Mouse (Mus musculus) liver, adult 2 months (tissue): Measurements from ENCODE around the gene Ccdc9b. TPM values are rescaled to one million over a fixed set of nuclear protein-coding genes. Genes with fewer than 3 reads are reported as not detected.

Experiments used
- DNase-seq: peaks from one replicate; pipeline ENCODE4 v3.0.0-alpha.2; 2011; ENCODE audit warnings: low read depth, low spot score; ENCODE audit errors: extremely low read depth
- H3K27ac ChIP-seq: fragments of 200-500 bp; replicated peaks from 2 replicates; pipeline ENCODE4 v1.5.1; 2012; ENCODE audit warnings: low read depth, mild to moderate bottlenecking, control low read depth, inconsistent platforms, low read length; ENCODE audit not compliant: insufficient read depth
- H3K27me3 ChIP-seq: fragments of 200-500 bp; 2 replicates; pipeline ENCODE4 v1.6.1; 2012; ENCODE audit warnings: mild to moderate bottlenecking, moderate library complexity, low read length, inconsistent platforms; ENCODE audit not compliant: control insufficient read depth, insufficient read depth
- H3K36me3 ChIP-seq: fragments of 200-500 bp; 2 replicates; pipeline ENCODE4 v1.6.1; 2012; ENCODE audit warnings: low read length, inconsistent platforms; ENCODE audit not compliant: control insufficient read depth, insufficient read depth
- H3K4me1 ChIP-seq: fragments of 200-500 bp; 2 replicates; pipeline ENCODE4 v1.6.1; 2011; ENCODE audit warnings: low read length; ENCODE audit not compliant: control insufficient read depth, insufficient read depth
- H3K4me3 ChIP-seq: fragments of 200-500 bp; 2 replicates; pipeline ENCODE4 v1.5.1; 2011; ENCODE audit warnings: low read depth, mild to moderate bottlenecking, control low read depth, low read length, moderate library complexity; ENCODE audit not compliant: insufficient read depth
- H3K79me2 ChIP-seq: fragments of 200-500 bp; 2 replicates; pipeline ENCODE4 v1.6.1; 2012; ENCODE audit warnings: inconsistent platforms, mild to moderate bottlenecking, low read length, moderate library complexity; ENCODE audit not compliant: control insufficient read depth, insufficient read depth
- H3K9ac ChIP-seq: fragments of 200-500 bp; 2 replicates; pipeline ENCODE4 v1.6.1; 2012; ENCODE audit warnings: low read depth, mild to moderate bottlenecking, control low read depth, inconsistent platforms, low read length
- CTCF ChIP-seq: fragments of 200-500 bp; IDR thresholded peaks from 2 replicates; pipeline ENCODE4 v1.5.1; 2011; ENCODE audit warnings: low read depth, low read length, control low read depth
- POLR2A ChIP-seq: fragments of 200-500 bp; IDR thresholded peaks from 2 replicates; pipeline ENCODE4 v1.6.1; 2011; ENCODE audit warnings: low read length, control low read depth; ENCODE audit not compliant: insufficient read depth; ENCODE audit errors: extremely low read depth
- WGBS: fragments of 180-500 bp; shearing (Covaris S2); methylation state at CpG from one replicate; pipeline ENCODE4 v1.1.7; 2018; 5-methylcytosine and 5-hydroxymethylcytosine counted together
- polyA plus RNA-seq: library from polyadenylated mRNA; depleted of rRNA; stranded (reverse); fragments of >200 nt; gene quantifications from 2 replicates; pipeline ENCODE4 v1.2.3, GENCODE M21; 2012
- total RNA-seq: library from RNA; depleted of rRNA; stranded (reverse); fragments of >200 nt; gene quantifications from 2 replicates; pipeline ENCODE4 v1.2.3, GENCODE M21; 2014

The Ccdc9b gene
- total and polyA plus RNA-seq, 2 experiments = 0.94 to 1.9 TPM

DNA sequence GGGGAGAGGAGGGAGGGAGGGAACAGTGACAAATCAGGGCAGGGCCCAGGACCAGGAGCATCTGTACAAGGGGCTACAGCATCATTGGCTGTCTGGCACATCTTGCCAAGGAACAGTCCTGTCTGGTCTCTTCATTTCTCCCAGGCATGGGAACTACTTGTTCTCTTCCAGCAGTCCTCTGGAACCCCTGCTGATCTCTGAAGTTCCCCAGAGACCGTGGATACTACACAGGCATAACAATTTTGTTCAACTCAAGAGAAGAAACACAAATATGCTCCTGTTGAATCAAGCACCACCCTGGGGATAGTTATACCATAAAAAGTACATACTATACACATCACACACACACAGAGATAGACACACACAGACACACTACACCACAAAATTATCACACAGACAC is 18.7 kb upstream of the Ccdc9b start:
- Histone ChIP-seq H3K9ac (no peak overlapping the region), H3K36me3 (no peaks in the 10 kb centered on the region), H3K27me3 (no peaks in the 10 kb centered on the region), H3K4me3 (no peak overlapping the region), H3K27ac (no peak overlapping the region), H3K79me2 (no peaks in the 10 kb centered on the region), H3K4me1 (no peaks in the 10 kb centered on the region)
- no peak for TF ChIP-seq POLR2A
- no peak for TF ChIP-seq CTCF
- 56% methylated on average over 1 of the region's 1 CpGs for WGBS
- no peak for DNase-seq

DNA sequence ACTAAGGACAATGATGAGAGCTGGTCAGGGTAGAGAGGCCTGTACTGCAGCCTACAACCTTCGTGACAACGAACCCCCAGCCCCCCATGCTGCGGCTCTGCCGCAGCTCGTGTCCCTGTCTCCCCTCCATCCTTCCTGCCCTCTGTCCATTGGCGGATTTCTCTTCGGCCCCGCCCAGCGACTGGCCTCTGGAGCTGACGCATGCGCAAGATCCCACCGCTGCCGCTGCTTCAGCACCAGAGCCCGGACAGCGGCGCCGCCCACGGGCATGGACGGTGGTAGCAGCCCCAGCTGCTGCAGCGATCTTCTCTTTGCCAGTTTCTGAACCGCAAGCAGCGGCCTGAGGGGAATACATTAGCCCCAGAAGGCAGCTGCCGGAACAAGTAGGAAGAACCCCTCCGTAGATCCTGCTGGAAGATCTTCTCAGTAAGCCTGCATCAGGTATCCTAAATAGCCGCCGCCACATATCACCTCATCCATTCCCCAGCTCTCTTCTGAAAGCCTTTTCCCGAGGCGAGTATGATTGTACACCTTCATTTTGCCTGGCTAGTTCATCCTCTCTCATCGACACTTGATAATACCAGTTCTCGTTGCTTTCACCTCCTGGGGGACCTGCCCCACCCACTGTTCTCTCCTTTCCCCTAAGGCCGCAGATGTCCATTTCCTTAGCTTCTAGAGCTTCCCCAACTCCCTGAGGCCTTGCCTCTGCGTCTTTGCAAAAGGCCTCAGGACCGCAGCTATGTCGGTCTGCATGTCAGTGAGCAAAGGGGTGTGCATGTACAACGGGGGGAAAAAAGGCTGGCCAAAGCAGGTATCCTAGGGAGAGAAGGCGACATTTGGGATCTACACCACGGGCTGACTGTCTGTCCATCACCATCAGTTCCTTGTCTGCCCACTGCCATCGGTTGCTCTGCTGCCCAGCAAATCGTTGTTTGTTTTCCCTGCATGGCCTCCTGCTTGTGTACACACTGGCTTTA is 17.3 kb upstream of the Ccdc9b start, which contains the start of gene Disp2:
Gene Disp2 (plus strand): TSS at position 216 of the 977 bp plus-strand sequence.
- no peak within 1 kb of the TSS for H3K27ac ChIP-seq
- H3K4me3 ChIP-seq = 0 out of 2 replicates have a peak within 1 kb of the TSS, but pooled peaks have one; percentile 11
- peak; percentile 43 for DNase-seq
- H3K4me1 ChIP-seq = no peaks in the 10 kb centered on the region
- H3K9ac ChIP-seq = no peak within 1 kb of the TSS
- no peaks in the 10 kb centered on the region for H3K36me3 ChIP-seq
- TF ChIP-seq POLR2A (no peak), CTCF (peak; percentile 57)
- WGBS = 11% methylated on average over 39 of the region's 39 CpGs
- H3K79me2 ChIP-seq = no peaks in the 10 kb centered on the region
- H3K27me3 ChIP-seq = no peaks in the 10 kb centered on the region

DNA sequence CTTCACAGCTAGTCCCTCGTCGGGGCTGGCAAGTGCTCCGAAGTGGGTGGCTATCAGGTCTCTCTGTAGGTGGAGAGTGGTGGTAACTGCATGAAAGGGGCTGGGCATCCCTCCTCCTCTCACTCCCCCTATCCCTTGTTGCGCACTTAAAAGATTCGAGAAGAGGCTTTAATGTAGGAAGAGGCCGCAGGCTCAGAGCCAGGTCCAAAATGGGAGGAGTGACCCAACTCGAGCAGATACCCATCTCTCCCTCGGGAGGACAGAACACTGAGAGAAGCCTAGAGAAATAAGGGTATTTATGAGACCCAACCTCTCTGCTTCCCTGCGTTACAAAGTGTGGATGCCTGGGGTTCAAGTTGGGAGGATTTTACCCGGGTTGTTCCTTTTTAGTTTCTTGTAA is 16.6 kb upstream of the Ccdc9b start:
- no peaks in the 10 kb centered on the region for H3K4me1 ChIP-seq
- TF ChIP-seq POLR2A = no peak
- TF ChIP-seq CTCF = no peak
- H3K27me3 ChIP-seq = no peaks in the 10 kb centered on the region
- 0 out of 2 replicates have a peak overlapping the region, but pooled peaks have one; percentile 11 for H3K4me3 ChIP-seq
- H3K27ac ChIP-seq = no peak overlapping the region
- H3K36me3 ChIP-seq = no peaks in the 10 kb centered on the region
- H3K9ac ChIP-seq = no peak overlapping the region
- H3K79me2 ChIP-seq = no peaks in the 10 kb centered on the region
- WGBS = 19% methylated on average over 10 of the region's 10 CpGs
- DNase-seq = no peak

DNA sequence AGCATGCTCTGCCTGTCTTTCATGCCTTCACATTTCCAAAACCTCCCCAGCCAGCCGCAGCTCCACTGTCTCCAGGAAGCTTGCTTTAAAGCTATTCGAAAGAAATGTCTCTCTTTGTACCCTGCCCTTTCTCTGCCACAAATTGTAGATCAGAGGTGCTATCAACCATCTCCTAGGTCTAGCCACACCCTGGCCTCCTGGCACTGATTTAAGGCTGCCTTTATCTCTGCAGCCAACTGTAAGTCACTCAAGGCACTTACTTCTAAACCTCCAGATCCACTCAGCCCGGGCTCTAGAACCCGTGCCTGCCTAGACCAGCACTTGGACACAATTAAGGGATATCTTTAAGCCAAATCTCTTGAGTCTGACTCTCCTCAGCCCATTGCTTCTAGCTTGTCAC is 16.0 kb upstream of the Ccdc9b start:
- Histone ChIP-seq H3K27me3 (no peaks in the 10 kb centered on the region), H3K79me2 (no peaks in the 10 kb centered on the region), H3K4me3 (no peak overlapping the region), H3K9ac (no peak overlapping the region), H3K27ac (no peak overlapping the region), H3K36me3 (no peaks in the 10 kb centered on the region), H3K4me1 (no peaks in the 10 kb centered on the region)
- no peak for DNase-seq
- TF ChIP-seq CTCF = no peak
- 85% methylated on average over 4 of the region's 4 CpGs for WGBS

DNA sequence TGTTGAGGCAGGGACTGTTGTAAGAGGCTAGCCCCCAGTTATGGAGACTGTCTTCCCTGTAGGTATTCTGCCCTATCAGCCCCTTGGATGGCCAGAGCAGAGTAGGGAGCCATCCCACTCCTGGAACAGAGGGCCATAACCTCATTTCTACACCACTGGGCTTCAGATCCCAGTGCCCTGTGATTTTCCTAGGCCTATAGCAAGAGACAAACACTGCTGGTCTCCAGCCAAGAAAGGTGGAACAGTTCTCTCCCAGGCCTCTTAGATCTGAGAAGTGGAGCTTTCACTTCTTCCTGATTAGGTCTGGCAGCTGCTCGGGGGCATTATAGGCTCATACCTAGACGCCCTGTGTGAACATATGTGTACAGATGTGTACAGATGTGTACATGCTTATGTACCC is 13.8 kb upstream of the Ccdc9b start:
- H3K27ac ChIP-seq = peak overlapping the region; percentile 33
- TF ChIP-seq CTCF = no peak
- TF ChIP-seq POLR2A = no peak
- H3K27me3 ChIP-seq = no peaks in the 10 kb centered on the region
- no peak for DNase-seq
- no peaks in the 10 kb centered on the region for H3K4me1 ChIP-seq
- 84% methylated on average over 2 of the region's 2 CpGs for WGBS
- no peaks in the 10 kb centered on the region for H3K36me3 ChIP-seq
- H3K4me3 ChIP-seq = no peak overlapping the region
- no peak overlapping the region; the same call in 1 of the 2 replicates for H3K9ac ChIP-seq
- H3K79me2 ChIP-seq = no peaks in the 10 kb centered on the region

DNA sequence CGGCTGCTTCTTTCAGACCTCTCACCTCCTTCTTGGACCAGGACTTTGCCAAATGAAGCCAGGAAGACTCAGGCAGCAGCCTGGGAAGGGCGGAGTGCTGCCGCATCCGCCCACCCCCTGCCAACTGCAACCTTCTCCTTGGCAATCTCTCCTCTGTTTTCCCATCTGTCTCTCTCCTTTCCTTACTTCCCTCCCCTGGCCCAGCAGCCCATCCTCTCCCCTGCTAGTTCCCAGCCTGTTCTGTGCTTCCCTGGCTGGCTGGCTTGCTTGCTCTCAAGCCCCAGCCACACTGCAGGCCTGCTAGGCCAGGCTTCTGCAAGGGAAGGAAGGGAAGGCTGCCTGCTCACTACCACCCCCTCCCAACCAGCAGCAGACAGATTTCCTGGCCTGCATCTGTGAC is 13.4 kb upstream of the Ccdc9b start:
- Histone ChIP-seq H3K9ac (no peak overlapping the region; the same call in 1 of the 2 replicates), H3K79me2 (no peaks in the 10 kb centered on the region), H3K27me3 (no peaks in the 10 kb centered on the region), H3K27ac (peak overlapping the region; percentile 33), H3K4me3 (no peak overlapping the region), H3K36me3 (no peaks in the 10 kb centered on the region), H3K4me1 (no peaks in the 10 kb centered on the region)
- DNase-seq = no peak
- TF ChIP-seq CTCF (no peak), POLR2A (no peak)
- WGBS = 64% methylated on average over 4 of the region's 4 CpGs
